Mouse (Mus musculus) c-Kit-positive CD71-positive TER-119-negative erythroid progenitor cells, embryonic 14.5 days (primary cell): ENCODE measurements around the gene Bcr.

Experiments
- DNase-seq: peaks from one replicate; pipeline ENCODE4 v3.0.0-alpha.2; 2013; ENCODE audit warnings: low read depth

The Bcr gene

DNA sequence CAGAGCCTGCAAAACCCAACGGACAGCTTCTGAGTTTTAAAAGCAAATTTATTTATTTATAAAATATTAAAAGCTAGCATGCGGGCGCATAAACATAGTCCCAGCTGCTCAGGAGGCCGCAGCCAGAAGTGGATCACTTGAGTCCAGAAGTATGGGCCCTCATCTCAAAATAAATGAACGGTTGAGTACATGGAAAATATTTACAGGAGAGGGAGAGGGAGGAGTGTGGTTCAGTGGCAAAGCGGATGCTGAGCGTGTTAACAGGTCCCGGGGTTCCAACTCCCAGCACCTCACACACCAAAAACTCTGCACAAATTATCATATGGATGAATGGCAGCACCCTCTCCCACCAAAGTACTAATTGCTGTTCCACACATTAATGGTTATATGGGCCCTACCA lies 2.1 kb upstream of the Bcr start:
- DNase-seq = no peak

DNA sequence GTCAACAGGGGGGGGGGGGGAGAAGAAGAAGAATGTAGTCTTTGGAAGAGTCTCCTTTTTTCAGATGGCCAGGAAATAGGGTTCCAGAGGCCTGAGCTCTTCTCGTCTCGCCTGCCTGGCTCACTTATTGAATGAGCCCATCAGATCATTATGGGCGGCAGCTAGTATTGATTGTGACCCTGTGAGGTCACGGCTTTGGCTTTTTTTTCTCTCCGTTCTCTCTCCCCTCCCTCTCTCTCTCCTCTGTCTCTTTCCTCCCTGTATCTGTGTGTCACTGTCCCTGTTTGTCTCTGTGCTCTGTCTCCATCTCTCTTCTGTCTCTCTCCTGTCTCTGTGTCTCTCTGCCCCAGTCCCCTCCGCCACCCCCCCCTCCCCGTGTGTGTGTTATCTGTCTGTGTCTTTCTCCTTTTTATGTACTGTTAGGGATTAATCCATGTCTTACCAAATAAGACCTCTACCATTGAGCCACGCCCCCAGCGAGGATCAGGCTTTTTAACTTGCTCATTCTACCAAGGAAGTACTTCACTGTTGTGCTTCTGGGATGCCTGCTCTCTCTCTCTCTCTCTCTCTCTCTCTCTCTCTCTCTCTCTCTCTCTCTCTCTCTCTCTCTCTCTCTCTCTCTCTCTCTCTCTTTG lies 1.5 kb upstream of the Bcr start:
- DNase-seq = no peak

DNA sequence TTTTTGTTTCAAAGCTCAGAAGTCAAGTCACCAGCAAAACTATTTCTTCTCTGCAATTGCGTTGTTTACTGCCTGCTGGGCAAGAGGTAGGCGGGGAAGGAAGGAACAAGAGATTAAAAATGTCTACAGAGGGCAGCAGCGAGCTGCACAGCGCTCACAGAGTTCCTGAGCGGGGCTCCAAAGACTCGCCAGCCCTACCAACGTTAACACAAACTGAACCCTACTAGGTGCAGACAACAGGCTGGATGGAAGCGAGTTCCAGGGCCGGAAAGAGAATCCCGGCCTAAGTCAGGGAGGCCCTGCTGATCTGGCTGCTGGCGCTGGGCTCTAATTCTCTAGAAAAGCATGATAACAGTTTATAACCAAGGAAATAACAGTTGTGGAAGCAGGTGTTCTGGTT lies 996 bp upstream of the Bcr start:
- peak; percentile 52 for DNase-seq

DNA sequence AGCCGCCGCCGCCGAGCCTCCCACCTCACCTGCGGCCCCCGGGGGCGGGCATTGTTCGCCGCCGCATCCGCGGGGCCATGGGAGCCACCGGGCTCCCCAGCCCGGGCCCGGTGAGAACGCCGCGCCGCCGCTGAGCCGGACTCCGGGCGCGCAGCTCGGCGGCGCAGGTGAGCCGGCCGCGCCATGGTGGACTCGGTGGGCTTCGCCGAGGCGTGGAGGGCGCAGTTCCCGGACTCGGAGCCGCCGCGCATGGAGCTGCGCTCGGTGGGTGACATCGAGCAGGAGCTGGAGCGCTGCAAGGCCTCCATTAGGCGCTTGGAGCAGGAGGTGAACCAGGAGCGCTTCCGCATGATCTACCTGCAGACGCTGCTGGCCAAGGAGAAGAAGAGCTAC lies 447 bp downstream of the Bcr start:
- no peak for DNase-seq

DNA sequence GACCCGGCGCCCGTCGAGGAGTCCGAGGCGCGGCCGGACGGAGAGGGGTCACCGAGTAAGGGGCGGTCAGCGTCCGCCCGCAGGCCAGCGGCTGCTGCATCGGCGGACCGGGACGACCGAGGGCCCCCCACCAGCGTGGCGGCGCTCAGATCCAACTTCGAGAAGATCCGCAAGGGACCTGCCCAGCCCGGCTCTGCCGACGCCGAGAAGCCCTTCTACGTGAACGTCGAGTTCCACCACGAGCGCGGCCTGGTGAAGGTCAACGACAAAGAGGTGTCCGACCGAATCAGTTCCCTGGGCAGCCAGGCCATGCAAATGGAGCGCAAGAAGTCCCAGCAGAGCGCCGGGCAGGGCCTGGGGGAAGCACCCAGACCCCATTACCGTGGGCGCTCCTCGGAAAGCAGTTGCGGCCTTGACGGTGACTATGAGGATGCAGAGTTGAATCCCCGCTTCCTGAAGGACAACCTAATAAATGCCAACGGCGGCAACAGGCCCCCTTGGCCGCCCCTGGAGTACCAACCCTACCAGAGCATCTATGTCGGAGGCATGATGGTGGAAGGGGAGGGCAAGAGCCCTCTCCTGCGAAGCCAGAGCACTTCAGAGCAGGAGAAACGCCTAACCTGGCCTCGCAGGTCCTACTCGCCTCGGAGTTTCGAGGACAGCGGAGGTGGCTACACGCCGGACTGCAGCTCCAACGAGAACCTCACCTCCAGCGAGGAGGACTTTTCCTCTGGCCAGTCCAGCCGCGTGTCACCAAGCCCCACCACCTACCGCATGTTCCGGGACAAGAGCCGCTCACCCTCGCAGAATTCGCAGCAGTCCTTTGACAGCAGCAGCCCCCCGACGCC lies 1.2 kb downstream of the Bcr start:
- no peak for DNase-seq

DNA sequence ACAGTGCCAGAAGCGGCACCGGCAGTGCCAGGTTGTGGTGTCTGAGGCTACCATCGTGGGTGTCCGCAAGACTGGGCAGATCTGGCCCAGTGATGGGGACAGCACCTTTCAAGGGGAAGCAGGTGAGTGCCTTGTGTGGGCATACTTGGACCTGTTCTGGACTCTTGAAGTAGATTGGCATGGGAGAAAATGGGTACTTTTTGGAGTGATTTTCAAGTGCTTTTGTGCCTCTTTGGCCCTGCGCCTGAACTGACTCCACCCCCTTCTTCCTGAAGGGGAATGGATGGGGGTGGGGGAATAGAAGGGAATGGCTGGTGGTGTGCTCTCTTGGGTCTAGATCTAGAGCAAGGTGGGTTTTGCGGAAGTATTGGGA lies 1.8 kb downstream of the Bcr start:
- no peak for DNase-seq

DNA sequence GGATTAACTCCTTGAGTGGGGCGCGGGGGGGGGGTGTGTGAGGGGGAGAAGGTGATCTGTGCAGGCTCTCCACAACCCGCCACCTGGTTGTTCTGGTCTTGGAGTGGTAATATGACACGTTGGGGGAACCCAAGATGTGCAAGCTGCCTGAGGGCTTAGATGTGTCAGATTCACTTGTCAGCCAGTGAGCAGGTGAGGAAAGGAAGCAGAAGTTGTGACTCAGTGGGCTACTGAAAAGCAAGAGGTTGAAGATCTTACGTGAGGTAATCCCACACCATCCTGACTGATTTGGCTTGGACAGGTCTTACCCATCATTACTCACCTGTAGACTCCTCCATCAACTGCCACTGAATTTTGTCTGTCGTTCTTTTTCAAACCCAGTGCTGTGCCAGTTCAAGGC lies 2.2 kb downstream of the Bcr start:
- DNase-seq = no peak

DNA sequence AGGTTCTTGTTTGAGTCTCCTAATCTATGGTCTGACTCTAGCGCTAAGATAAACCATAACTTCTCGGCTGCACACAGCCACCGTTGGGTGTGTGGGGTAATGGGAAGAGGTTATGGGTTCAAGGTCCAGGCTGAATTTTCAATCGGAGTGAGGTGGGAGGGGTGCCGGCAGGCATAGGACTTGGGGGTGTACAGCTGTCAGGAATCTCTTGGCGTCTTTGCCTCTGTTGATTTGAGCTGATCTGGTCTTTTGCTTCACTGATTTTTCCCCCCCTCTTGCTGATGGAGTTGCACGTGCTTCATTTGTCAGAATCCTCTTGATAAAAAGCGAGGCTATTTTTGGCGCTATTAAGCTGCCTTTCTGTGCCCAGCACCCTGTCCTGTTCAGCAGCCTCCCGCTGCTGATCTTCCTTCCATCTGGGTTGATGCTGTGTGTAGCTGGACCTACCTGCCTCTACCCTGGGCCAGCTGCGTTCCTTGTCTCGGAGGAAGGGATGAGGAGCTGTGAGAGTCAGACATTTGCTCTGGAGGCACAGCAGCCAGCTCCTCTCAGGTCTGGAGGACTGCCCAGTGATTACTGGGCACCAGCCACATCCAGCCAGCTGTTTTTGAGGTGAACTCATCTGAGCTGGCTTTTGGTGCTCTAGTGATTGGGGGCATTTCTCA lies 3.0 kb downstream of the Bcr start:
- DNase-seq = no peak

DNA sequence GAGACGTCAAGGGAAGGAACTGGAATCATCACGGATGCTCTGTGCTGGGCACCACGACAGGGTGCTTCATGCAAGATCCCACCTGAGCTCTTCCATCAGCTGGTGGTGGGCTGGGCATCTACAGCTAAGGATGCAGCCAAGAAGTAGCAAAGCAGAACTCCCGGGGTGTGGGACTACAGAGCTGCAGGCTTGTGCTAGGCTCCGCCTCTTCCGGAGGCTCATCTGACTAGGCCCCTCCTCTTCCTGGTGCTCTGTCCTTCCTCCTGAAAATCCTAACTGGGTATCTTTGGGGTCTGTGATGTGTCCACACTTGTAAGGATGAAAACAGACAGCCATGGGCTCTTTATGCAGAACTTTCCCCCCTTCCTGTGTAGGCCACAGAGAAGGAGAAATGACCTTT lies 5.3 kb downstream of the Bcr start:
- no peak for DNase-seq

DNA sequence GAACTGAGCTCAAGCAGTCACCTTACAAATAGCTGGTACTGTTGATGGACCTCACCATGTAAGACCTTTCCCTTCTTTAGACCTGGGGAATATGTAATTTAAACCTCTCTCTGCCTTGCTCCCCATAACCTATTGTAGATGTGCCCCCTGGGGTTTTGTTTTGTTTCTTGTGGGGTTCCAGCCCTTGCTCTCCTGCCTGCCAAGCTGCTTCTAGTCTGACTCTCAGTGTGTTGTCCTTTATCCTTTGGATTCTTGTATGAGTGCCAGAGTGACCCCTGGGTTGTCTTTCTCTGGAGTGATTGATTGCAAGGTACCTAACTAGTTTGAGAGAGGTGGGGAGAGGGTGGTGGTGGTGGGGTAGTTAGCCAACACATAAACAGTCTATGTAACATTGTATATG lies 7.1 kb downstream of the Bcr start:
- no peak for DNase-seq

DNA sequence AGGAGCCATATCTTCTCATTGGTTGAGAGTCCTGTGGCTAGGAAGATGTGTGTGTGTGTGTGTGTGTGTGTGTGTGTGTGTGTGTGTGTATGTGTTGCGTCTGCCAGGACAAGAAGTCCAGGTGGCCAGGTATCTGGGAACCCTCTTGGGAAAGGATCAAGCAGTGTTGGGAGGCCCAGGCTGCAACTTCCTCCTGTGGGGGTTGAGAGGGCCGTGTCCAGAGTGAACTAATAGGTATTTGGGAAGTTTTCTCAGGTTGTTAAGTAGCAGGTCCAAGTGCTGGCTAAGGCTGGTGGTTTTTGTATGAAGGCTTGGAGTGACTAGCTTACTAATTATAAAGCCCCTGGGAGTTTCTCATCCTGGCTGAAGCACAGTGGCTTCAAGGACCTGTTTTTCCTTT lies 7.7 kb downstream of the Bcr start:
- DNase-seq = no peak

DNA sequence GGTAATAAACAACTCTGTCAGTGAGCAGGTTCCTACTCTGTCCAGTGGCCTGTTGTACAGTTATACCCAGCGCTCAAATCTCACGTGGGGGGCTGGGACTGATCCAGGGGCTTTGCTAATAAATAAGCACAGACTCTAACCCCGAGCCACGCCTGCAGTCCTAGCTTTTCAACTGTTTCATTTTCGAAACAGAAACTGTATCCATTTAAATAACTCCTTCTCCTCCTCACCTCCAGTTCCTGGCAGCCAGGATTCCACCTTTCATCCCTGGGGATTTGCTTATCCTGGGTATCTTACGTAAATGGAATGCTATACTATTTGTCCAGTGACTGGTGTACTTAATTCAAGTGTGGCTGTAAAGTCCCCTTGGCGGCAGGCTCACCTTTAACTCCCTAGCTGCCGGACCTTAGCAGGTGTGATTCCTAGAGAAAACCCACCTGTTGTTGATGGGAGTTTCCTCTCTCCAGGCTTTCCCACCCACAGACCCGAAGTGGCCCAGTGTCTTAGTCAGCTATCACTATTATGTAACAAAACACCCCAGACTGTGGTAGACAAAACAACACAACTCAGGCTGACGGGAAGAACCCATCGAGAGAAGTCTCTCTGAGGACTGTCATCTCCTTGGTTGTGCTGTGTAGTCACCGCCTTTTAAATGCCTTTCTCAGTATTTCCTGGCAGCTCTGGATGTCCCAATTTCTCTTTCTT lies 8.4 kb downstream of the Bcr start:
- no peak for DNase-seq

DNA sequence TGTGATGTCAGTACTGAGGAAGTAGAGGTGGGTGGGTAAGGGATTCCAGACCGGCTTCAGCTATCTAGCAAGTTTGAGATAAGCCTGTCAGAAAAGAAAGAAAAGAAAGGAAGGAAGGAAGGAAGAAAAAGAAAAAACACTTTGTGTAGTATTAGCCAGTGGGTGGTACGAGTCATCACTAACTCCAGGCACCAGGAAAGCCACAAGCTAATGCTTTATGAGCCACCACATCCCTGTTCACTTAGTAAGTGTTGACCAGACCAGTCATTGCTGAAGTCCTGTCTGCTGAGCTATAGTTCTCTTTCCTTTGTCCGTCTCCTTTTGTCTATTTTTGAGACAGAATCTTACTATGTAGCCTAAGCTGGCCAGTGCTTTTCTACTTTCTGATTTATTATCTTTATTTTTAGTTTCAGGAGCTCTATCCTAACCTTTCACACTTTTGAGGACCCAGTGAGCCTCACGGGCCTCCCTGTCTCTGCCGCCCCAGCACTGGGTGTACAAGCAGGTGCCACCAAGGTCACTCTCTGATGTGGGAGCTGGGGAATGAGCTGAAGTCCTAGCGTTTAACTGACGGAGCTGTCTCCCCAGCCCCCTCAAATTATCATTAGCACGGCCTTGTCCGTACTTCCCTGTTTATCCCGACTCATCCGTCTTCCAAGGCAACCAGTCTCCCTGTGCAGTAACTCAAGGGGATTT lies 10.0 kb downstream of the Bcr start:
- no peak for DNase-seq

DNA sequence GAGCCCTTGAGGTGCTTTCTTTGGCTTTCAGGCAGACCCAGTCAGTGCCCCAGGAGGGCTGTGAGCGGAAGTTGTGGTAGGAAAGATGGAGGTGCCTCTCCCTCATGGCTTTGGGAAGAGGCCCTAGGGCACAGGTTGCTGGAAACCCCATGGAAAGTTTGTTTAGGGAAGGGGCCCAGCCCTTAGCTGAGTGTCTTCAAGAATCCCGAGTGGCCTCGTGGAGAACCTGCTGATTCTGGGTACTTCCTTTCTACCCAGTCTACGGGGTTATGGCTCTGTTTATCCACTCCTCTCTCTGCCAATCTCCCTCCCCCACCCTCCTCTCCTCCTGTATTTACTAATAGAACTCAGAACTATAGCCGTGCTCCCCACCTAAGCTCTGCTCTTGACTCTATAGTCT lies 15.3 kb downstream of the Bcr start:
- no peak for DNase-seq

DNA sequence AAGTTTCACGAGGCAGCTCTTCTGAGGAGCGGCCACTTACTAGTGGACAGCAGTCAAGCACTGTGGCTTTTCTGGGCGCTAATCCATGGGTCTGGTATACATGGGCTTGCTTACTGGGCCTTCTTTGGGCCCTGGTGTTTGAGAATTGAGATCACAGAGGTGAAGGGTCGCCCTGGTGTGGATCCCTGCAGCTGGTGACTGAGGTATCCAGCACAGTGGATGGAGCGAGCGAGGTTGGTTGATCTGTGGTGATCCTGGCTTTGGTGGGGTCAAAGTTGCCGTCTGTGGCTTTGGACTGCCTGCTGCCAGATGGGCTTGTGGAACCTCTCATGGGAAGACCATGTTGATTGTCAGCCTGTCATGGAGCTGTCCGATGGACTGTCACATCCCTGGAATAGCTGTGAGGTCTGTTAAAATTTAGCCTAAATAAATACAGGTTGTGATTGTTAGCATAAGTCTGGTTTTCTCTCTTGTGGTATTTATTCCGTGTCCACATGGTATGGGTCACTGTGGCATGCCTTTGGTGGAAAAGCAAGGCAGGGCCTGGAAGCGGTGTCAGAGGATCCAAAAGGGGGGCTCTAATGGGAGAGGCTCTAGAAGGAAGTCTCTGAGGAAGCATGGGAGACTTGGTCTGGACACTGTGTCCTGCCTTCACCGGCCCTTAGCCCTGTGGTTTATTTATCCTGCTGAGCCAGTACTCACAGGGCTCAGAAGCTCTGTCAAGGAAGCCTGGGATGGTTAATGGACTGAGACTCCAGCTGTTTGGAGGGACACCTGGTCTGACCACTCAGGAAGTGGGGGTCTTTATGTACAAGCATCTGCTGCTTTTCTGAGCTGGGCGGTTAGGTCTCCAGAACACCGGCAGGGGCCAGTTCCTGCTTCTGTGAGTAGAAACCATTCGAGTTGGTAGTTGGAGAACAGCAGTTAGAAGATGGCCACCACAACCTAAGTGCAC lies 18.1 kb downstream of the Bcr start:
- DNase-seq = no peak

DNA sequence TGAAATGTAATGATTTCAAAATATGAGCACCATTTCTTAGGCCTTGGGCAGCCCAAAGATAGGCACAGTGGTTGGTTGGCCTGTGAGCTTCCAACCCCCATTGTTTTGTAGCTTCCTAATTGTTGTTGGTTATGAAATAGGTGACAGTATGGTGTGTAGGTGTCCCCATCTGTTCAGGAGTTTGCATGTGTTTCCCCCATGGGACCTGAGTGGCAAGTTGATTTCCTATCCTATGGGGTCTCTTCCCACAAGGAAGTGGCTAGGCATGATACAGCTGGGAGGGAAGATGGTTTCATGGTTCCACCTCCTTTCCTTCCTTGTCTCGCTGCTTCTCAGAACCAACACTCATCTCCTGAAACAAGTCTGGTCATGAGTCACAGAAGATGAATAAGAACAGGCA lies 24.9 kb downstream of the Bcr start:
- DNase-seq = no peak

DNA sequence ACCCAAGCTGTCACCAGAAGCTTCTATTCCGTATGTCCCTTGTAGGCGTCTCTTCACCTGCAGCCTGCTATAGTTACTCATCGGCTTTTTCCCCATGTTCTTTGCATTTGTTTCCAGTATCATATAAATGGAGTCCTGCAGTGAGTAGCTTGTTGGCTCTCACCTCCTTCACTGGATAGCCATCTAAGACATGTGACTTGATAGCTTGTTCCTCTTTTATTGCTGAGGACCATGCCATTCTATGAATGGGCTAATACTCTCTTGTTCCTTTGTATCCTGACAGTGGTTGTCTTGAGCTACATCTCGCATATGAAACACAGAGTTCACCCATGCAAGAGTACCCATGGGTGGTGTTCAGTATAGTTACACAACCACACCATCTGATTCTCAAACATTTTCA lies 28.1 kb downstream of the Bcr start:
- DNase-seq = no peak

DNA sequence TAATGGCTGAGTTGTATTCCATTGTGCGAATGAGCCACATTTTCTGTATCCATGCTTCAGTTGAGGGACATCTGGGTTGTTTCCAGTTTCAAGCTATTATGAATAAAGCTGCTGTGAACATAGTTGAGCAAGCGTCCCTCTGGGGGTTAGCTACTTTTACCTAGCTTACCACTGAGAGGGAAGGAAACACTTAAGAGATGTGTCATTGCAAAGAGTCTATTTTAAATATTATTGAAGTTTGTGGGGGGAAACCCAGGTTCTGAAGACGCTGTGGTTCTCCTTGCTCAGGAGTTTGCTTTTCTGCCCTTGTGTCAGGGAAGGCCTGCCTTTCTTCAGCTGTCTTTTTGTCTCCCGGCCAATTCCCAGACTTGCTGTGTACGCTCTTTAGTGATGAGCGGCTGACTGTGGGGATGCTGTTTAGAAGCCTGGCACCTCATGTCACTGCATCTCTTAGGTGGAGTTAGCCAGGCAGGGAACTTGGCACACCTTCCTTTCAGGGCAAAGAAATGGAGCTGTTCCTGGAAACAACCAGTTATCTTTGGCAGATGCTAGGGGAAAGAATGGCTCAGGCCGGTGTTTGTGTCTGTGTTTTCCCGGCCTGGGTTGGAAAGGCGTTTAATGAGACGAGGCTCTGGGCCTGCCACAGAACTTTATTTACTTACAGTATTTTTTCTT lies 31.2 kb downstream of the Bcr start:
- no peak for DNase-seq

DNA sequence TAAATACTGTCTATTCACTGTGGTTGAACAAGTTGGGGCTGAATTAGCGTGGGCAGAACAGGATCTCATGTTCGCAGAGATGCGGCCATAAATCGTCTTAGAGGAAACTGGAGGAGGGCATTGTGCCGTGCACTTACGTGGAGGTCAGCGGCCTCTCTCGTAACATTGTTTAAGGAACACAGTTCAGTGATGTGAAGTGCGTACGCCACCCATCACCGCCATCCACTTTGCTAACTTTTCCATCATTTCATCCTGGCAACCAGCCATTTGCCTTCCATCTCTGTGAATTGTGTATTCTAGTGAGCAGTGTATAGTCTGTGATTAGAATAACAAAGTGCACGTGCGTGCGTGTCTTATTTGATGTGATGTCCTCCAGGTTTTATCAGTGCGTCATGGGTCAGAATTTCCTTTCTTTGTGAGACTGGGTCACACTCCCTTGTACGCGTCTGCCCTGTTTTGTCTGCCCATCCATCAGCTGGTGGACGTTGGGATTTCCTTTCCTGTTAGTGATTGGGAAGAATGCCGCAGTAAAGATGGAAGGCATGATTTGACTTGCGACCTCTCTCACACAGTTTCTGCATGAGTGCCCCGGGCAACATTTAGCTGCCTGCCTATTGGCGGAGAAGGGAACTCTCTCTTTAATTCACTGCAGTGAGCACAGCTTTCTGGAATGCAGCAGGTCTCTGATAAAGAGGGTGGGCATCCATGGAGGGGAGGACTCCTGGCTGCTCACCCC lies 33.0 kb downstream of the Bcr start:
- DNase-seq = no peak

DNA sequence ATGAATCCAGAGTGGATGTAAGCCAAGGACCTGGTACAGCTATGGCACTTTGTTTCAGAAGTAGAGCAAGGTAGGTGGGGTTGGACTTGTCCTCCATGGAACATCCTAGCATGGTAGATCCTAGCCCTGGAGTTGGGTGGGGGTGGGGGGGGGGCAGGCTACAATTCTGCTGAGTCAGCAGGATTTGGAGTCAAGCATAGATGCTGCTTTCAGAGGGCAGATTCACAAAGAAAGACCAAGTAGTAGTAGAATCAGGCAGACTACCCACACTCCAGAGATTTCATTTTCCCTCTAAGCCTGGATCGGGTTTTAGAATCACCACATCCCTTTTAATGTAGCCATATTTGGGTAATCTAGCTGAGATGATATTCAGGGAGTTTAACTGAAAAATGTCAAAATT lies 33.9 kb downstream of the Bcr start:
- DNase-seq = no peak
